Mouse (Mus musculus): ENCODE data around the gene Jade2. TPM values are rescaled to one million over a fixed set of nuclear protein-coding genes. Genes with fewer than 3 reads are reported as not detected.

The Jade2 gene
- polyA plus RNA-seq, 1 experiment from 2014 or later: 1.7 TPM

DNA sequence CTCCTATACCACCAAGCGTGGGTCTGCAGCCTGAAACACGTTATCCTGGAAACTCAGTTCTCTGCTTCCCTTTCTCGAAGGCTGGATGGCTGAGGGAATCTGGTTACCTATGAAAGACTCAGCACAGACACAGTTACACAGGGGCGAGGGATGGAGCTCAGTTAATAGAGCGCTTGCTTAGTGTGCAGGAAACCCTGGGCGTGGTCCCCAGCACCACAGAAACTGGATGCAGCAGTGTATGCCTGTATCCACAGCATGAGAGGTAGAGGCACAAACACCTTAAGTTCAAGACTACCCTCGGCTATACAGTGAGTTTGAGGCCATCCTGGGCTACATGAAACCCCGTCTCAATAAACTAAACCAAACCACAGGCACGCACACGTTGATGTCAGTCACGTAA lies 17.5 kb downstream of the Jade2 start:
- no peak overlapping the region for H3K4me3 ChIP-seq (ENCODE audit: low read depth, low read length)
- H3K36me3 ChIP-seq (ENCODE audit: control insufficient read depth, insufficient read depth): peaks cover 8% of the 10 kb centered on the region
- no peak overlapping the region for H3K9ac ChIP-seq (ENCODE audit: low read depth, low read length)
- no peak overlapping the region for H3K4me2 ChIP-seq (replicated peaks; ENCODE audit: low read depth)
- H3K4me1 ChIP-seq (replicated peaks; ENCODE audit: control insufficient read depth, insufficient read depth, low read length): no peaks in the 10 kb centered on the region
- no peak for TF ChIP-seq CTCF (IDR thresholded peaks at IDR 0.05; ENCODE audit: low read depth)
- ATAC-seq: no peak
- no peak overlapping the region for H3K27ac ChIP-seq (ENCODE audit: low read depth, low read length)
- H3K9me3 ChIP-seq (ENCODE audit: control insufficient read depth): no peaks in the 10 kb centered on the region
- no peaks in the 10 kb centered on the region for H3K27me3 ChIP-seq (replicated peaks; ENCODE audit: control insufficient read depth, insufficient read depth, low read length)
- 88% methylated on average over 11 of the region's 11 CpGs for WGBS

DNA sequence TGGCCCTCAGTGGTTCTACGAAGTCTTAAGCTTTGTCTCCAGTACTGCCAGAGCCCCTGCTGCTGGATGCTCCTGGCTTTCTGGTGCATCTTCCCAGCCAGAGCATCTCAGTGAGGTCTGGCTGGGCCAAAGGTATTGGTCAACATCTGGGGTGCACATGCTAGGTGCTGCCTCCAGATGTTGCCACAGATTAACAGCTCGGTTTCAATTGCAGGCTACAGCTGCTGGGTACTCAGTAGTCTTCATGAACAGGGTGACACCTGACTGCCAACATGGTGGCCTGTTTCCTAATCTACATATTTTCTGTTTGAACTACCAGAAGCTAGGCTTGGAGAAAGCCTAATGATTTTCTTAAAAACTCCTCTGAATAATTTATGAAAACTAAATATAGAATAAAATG lies 18.3 kb downstream of the Jade2 start:
- H3K9ac ChIP-seq (ENCODE audit: low read depth, low read length): no peak overlapping the region
- 76% methylated on average over 2 of the region's 2 CpGs for WGBS

DNA sequence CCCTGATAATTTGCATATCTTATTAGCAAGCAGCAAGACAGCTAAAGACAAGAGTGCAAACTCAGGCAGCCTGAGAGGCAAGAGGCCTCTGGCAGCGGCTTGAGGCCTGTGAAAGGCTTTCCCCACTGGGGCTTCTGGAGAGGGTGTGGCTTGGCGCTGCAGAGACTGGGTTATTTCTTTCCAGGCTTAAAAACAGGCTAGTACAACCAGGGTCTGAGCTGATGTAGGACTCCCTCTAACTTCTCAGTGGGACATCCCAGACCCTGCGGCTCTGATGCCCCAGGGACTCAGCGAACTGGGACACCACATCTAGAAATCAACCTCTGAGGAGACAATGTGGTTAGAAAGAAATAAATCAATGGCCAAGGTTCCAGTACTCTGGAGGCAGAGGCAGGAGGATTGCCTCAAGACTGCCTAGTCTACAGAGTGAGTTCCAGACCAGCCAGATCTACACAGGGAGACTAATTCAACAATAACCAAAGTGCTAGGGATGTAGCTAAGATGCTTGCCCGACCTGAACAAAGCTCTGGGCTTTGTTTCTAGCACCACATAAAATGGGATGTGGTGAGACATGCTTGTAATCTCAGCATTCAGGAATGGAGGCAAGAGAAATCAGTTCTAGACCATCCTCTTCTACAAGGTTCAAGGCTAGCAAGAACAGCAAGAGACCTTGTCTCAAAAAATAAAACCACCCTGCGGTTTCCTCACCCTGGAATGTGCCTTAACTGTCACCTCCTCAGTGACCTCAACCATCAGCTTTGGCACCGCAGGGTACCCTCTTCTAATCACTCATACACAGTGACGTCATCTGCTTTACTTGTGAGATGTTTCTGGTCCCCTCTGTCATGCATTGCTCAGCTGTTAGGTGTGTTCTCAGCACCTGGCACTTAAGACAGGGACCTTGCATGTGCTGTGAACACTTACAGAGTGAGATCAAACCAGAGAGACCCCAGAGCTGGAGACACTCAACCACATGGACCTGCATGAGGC lies 20.0 kb downstream of the Jade2 start:
- H3K9ac ChIP-seq (ENCODE audit: low read depth, low read length): no peak overlapping the region
- 78% methylated on average over 8 of the region's 8 CpGs for WGBS
- H3K4me2 ChIP-seq (replicated peaks; ENCODE audit: low read depth): no peak overlapping the region
- ATAC-seq: no peak
- H3K36me3 ChIP-seq (ENCODE audit: control insufficient read depth, insufficient read depth): peaks cover 22% of the 10 kb centered on the region; the same call in 1 of the 2 replicates
- H3K4me1 ChIP-seq (replicated peaks; ENCODE audit: control insufficient read depth, insufficient read depth, low read length): no peaks in the 10 kb centered on the region
- H3K27ac ChIP-seq (ENCODE audit: low read depth, low read length): no peak overlapping the region
- no peak overlapping the region for H3K4me3 ChIP-seq (ENCODE audit: low read depth, low read length)
- H3K9me3 ChIP-seq (ENCODE audit: control insufficient read depth): no peaks in the 10 kb centered on the region
- TF ChIP-seq CTCF (IDR thresholded peaks at IDR 0.05; ENCODE audit: low read depth): no peak
- H3K27me3 ChIP-seq (replicated peaks; ENCODE audit: control insufficient read depth, insufficient read depth, low read length): no peaks in the 10 kb centered on the region

More for the DNA sequence above, 18.3 kb downstream of the Jade2 start:
- no peak for TF ChIP-seq CTCF (IDR thresholded peaks at IDR 0.05; ENCODE audit: low read depth)
- Histone ChIP-seq H3K4me2 (replicated peaks; ENCODE audit: low read depth) (no peak overlapping the region), H3K27me3 (replicated peaks; ENCODE audit: control insufficient read depth, insufficient read depth, low read length) (no peaks in the 10 kb centered on the region), H3K36me3 (ENCODE audit: control insufficient read depth, insufficient read depth) (peaks cover 16% of the 10 kb centered on the region), H3K4me1 (replicated peaks; ENCODE audit: control insufficient read depth, insufficient read depth, low read length) (no peaks in the 10 kb centered on the region), H3K9me3 (ENCODE audit: control insufficient read depth) (no peaks in the 10 kb centered on the region), H3K4me3 (ENCODE audit: low read depth, low read length) (no peak overlapping the region), H3K27ac (ENCODE audit: low read depth, low read length) (no peak overlapping the region)
- ATAC-seq: no peak

DNA sequence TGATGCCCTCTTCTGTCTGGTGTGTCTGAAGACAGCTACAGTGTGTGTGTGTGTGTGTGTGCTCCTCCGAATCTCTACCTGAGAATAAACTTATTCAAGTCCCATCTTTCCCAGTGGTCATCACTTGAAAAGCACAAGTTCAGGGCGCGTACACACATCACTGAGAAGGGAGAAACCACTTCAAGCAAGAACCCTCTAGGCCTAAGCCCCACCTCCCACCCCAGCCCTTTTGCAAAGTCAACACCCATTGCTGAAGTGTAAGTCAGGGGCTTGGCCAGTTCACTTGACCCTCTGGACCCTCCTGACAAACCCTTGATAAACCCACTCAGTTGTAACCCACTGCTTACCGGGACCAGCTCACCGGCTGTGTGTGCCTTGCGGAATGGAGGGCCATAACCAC lies 20.9 kb downstream of the Jade2 start:
- 89% methylated on average over 6 of the region's 6 CpGs for WGBS

DNA sequence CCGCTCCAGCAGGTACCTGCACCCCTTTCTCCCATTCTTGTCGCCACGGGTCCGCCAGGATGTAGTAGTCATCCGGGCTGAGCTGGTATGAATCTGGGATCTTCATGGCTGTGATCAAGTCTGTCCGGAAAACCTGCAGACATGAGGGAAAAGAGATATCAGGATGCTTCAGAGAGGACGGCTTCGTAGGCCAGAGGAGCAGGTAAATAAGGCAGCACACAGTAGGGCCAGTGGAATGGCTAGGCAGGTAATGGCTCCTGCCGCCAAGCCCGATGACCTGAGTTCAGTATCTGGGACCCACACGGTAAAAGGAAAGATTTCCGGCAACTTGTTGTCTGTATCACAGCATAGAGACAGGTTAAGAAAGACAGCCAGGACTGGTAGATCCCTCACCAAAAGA lies 21.9 kb downstream of the Jade2 start:
- Histone ChIP-seq H3K4me3 (ENCODE audit: low read depth, low read length) (no peak overlapping the region), H3K9ac (ENCODE audit: low read depth, low read length) (no peak overlapping the region), H3K9me3 (ENCODE audit: control insufficient read depth) (no peaks in the 10 kb centered on the region), H3K4me1 (replicated peaks; ENCODE audit: control insufficient read depth, insufficient read depth, low read length) (no peaks in the 10 kb centered on the region; the same call in 1 of the 2 replicates), H3K27ac (ENCODE audit: low read depth, low read length) (no peak overlapping the region), H3K4me2 (replicated peaks; ENCODE audit: low read depth) (no peak overlapping the region), H3K27me3 (replicated peaks; ENCODE audit: control insufficient read depth, insufficient read depth, low read length) (no peaks in the 10 kb centered on the region), H3K36me3 (ENCODE audit: control insufficient read depth, insufficient read depth) (peaks cover 28% of the 10 kb centered on the region; the same call in 1 of the 2 replicates)
- 94% methylated on average over 12 of the region's 12 CpGs for WGBS
- TF ChIP-seq CTCF (IDR thresholded peaks at IDR 0.05; ENCODE audit: low read depth): no peak
- no peak for ATAC-seq

More for the DNA sequence above, 20.9 kb downstream of the Jade2 start:
- no peak overlapping the region for H3K4me3 ChIP-seq (ENCODE audit: low read depth, low read length)
- H3K9ac ChIP-seq (ENCODE audit: low read depth, low read length): no peak overlapping the region
- no peaks in the 10 kb centered on the region for H3K27me3 ChIP-seq (replicated peaks; ENCODE audit: control insufficient read depth, insufficient read depth, low read length)
- H3K4me1 ChIP-seq (replicated peaks; ENCODE audit: control insufficient read depth, insufficient read depth, low read length): no peaks in the 10 kb centered on the region; the same call in 1 of the 2 replicates
- H3K9me3 ChIP-seq (ENCODE audit: control insufficient read depth): no peaks in the 10 kb centered on the region
- no peak for ATAC-seq
- peaks cover 22% of the 10 kb centered on the region; the same call in 1 of the 2 replicates for H3K36me3 ChIP-seq (ENCODE audit: control insufficient read depth, insufficient read depth)
- no peak for TF ChIP-seq CTCF (IDR thresholded peaks at IDR 0.05; ENCODE audit: low read depth)
- no peak overlapping the region for H3K27ac ChIP-seq (ENCODE audit: low read depth, low read length)
- H3K4me2 ChIP-seq (replicated peaks; ENCODE audit: low read depth): no peak overlapping the region

DNA sequence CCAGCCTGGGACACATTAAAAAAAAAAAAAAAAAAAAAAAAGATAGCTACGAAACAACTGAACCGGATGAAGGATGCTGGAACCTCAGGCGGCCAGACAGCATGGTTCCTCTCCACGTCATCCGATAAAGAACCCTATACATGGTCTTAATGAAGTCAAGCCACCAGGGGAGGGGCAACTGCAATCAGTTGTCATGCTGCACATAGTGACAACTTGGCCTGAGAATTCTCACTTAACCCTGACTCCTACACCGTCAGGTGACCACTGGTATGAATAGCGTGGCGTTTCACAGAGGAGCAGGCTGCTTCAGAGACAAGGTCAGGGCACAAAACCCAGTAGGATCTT lies 23.4 kb downstream of the Jade2 start:
- Histone ChIP-seq H3K9me3 (ENCODE audit: control insufficient read depth) (no peaks in the 10 kb centered on the region), H3K27ac (ENCODE audit: low read depth, low read length) (no peak overlapping the region), H3K4me1 (replicated peaks; ENCODE audit: control insufficient read depth, insufficient read depth, low read length) (no peaks in the 10 kb centered on the region; the same call in 1 of the 2 replicates), H3K4me3 (ENCODE audit: low read depth, low read length) (no peak overlapping the region), H3K9ac (ENCODE audit: low read depth, low read length) (no peak overlapping the region), H3K27me3 (replicated peaks; ENCODE audit: control insufficient read depth, insufficient read depth, low read length) (no peaks in the 10 kb centered on the region), H3K36me3 (ENCODE audit: control insufficient read depth, insufficient read depth) (peaks cover 31% of the 10 kb centered on the region; the same call in 1 of the 2 replicates), H3K4me2 (replicated peaks; ENCODE audit: low read depth) (no peak overlapping the region)
- WGBS: 96% methylated on average over 8 of the region's 8 CpGs
- ATAC-seq: no peak
- no peak for TF ChIP-seq CTCF (IDR thresholded peaks at IDR 0.05; ENCODE audit: low read depth)

Data from intestine, postnatal 0 days (tissue).